Mouse (Mus musculus) bone marrow, adult 2 months (tissue): Measurements from ENCODE around the gene Tpsab1. TPM values are rescaled to one million over a fixed set of nuclear protein-coding genes. Genes with fewer than 3 reads are reported as not detected.

Experiments
- H3K27ac ChIP-seq: fragments of 200-500 bp; 2 replicates; pipeline ENCODE4 v1.5.1; 2012; ENCODE audit warnings: low read depth, mild to moderate bottlenecking, control low read depth, inconsistent platforms, low read length; ENCODE audit not compliant: control insufficient read depth, poor library complexity, insufficient read depth
- H3K4me1 ChIP-seq: fragments of 200-500 bp; 2 replicates; pipeline ENCODE4 v1.6.1; 2011; ENCODE audit warnings: low read length; ENCODE audit not compliant: control insufficient read depth, insufficient read depth
- H3K4me3 ChIP-seq: fragments of 200-500 bp; replicated peaks from 2 replicates; pipeline ENCODE3; 2011; ENCODE audit warnings: mild to moderate bottlenecking, low read depth, low read length, control low read depth; ENCODE audit not compliant: control insufficient read depth
- CTCF ChIP-seq: fragments of 200-500 bp; IDR thresholded peaks from 2 replicates; pipeline ENCODE4 v1.5.1; 2011; ENCODE audit warnings: low read length, control low read depth; ENCODE audit not compliant: control insufficient read depth, insufficient read depth
- POLR2A ChIP-seq: fragments of 200-500 bp; IDR thresholded peaks from 2 replicates; pipeline ENCODE4 v1.6.1; 2011; ENCODE audit warnings: low read depth, mild to moderate bottlenecking, control low read depth, low read length, borderline replicate concordance; ENCODE audit not compliant: control insufficient read depth
- WGBS: fragments of 180-500 bp; shearing (Covaris S2); methylation state at CpG from one replicate; pipeline ENCODE4 v1.1.7; 2018; 5-methylcytosine and 5-hydroxymethylcytosine counted together
- polyA plus RNA-seq: library from polyadenylated mRNA; stranded (reverse); fragments of >200 nt; gene quantifications from 2 replicates; pipeline ENCODE4 v1.2.4, GENCODE M21; 2011; ENCODE audit warnings: low replicate concordance; ENCODE audit not compliant: missing spikeins, insufficient read depth, insufficient read length

Gene Tpsab1
- polyA plus RNA-seq, 1 experiment = not detected

DNA sequence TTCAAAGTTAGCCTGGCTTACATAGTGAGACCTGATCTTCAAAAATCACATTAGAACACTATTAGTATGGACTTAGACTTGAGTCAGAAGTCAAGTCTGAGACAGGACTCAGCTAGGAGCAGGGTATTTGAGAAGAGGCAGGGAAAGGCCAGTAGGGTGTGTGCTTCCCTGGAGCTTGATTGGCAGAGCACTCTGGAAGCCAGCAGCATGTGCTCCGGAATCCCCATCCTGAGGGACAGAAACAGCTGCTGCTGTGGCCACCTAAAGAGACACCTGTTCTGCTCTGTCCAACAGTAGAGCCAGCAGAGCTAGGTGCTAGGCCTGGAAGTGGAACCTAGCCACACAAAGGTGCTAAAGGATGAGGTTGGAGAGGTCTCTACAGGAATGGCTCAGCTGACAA is 51.3 kb downstream of the Tpsab1 start:
- no peaks in the 10 kb centered on the region for H3K4me1 ChIP-seq
- WGBS = 59% methylated on average over 1 of the region's 1 CpGs
- H3K27ac ChIP-seq = no peak overlapping the region
- no peak overlapping the region for H3K4me3 ChIP-seq
- TF ChIP-seq CTCF = no peak
- TF ChIP-seq POLR2A = no peak

DNA sequence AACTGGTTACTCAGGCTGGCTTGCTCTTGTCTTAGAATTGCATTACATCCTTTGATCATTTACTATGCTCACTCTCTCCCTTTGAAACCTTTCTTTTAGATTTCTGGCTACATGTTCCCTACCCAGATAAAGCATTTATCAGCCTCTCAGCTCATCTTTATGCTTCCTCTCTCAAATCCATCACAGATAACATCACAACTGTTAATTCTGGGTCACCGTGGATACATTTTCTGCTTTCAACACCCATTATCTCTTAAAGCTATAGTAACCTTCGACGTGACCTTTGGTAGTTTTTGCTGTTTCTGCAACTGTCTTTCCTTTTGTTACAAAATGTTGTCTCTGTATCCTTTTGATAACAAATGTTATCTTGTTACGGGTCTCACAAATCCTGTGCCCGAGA is 51.9 kb downstream of the Tpsab1 start:
- Histone ChIP-seq H3K4me1 (no peaks in the 10 kb centered on the region), H3K27ac (no peak overlapping the region), H3K4me3 (no peak overlapping the region)
- WGBS = 37% methylated on average over 5 of the region's 5 CpGs
- TF ChIP-seq POLR2A (no peak), CTCF (no peak)

Other genes with a start within 250 kb of the Tpsab1 start
- gene Telo2, start 229.6 kb downstream of the Tpsab1 start, polyA plus RNA-seq = 19.5 and 30.4 TPM in 2 replicates
- 1.4 TPM in 1 of 2 replicates, not detected in the other for gene Ptx4, start 224.8 kb downstream of the Tpsab1 start, polyA plus RNA-seq
- 17.0 and 21.9 TPM in 2 replicates for gene Clcn7, start 212.2 kb downstream of the Tpsab1 start, polyA plus RNA-seq
- not detected in 2 replicates for gene Ccdc154, start 183.1 kb downstream of the Tpsab1 start, polyA plus RNA-seq
- gene Gm38655, start 170.1 kb downstream of the Tpsab1 start, polyA plus RNA-seq = not detected in 2 replicates
- 13.1 and 19.4 TPM in 2 replicates for gene BC003965, start 161.0 kb downstream of the Tpsab1 start, polyA plus RNA-seq
- 9.5 and 29.1 TPM in 2 replicates for gene Unkl, start 157.2 kb downstream of the Tpsab1 start, polyA plus RNA-seq
- 10.8 and 21.7 TPM in 2 replicates for gene Gnptg, start 105.4 kb downstream of the Tpsab1 start, polyA plus RNA-seq
- 24.4 and 37.1 TPM in 2 replicates for gene Tsr3, start 105.4 kb downstream of the Tpsab1 start, polyA plus RNA-seq
- gene Baiap3, start 89.2 kb downstream of the Tpsab1 start, polyA plus RNA-seq = 4.7 and 14.3 TPM in 2 replicates
- gene Ube2i, start 70.9 kb downstream of the Tpsab1 start, polyA plus RNA-seq = 141 and 187 TPM in 2 replicates
- gene Prss34, start 47.2 kb downstream of the Tpsab1 start, polyA plus RNA-seq = 11.0 and 35.0 TPM in 2 replicates
- 1.7 TPM in 1 of 2 replicates, not detected in the other for gene Prss28, start 36.9 kb downstream of the Tpsab1 start, polyA plus RNA-seq
- gene Prss29, start 26.9 kb downstream of the Tpsab1 start, polyA plus RNA-seq = not detected in 2 replicates
- gene Tpsb2, start 20.7 kb upstream of the Tpsab1 start, polyA plus RNA-seq = not detected in 2 replicates
- gene Tpsg1, start 23.7 kb upstream of the Tpsab1 start, polyA plus RNA-seq = not detected in 2 replicates
- gene Cacna1h, start 88.2 kb upstream of the Tpsab1 start, polyA plus RNA-seq = 2.0 and 5.2 TPM in 2 replicates
- gene Tekt4, start 109.1 kb upstream of the Tpsab1 start, polyA plus RNA-seq = not detected in 2 replicates
- gene Sstr5, start 151.7 kb upstream of the Tpsab1 start, polyA plus RNA-seq = not detected in 2 replicates
- 1.2 TPM in 2 replicates for gene Sox8, start 225.1 kb upstream of the Tpsab1 start, polyA plus RNA-seq
- 5.3 and 18.8 TPM in 2 replicates for gene Lmf1, start 233.5 kb upstream of the Tpsab1 start, polyA plus RNA-seq